Mouse (Mus musculus) B cell, adult 62 days (primary cell): ENCODE data around the gene Ms4a13. TPM values are rescaled to one million over a fixed set of nuclear protein-coding genes. Genes with fewer than 3 reads are reported as not detected.

ENCODE experiments used
- total RNA-seq: library from RNA; stranded (reverse); gene quantifications from 4 replicates; pipeline ENCODE4 v1.2.4, GENCODE M21; 2023

Ms4a13 gene
- not detected in 4 replicates for total RNA-seq

DNA sequence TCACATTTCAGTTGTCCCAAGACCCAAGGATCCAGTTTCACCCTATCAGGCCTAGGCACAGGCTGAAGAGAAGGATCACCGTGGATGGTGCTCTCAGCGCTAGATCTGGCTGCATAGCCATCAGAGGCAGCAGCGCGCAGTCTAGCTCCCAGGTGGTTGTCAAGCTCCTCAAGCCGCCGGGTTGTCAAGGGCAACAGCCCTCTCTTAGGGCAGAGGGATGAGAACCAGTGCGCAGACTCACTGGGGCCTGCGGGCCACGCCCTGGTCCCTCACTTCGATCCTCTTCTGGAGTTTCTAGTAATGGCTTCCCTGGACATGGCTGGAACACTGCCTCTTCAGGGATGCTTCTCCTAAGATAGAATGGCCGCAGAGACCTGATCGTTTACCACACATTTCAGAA lies at the start of gene Ms4a13:
Gene Ms4a13 (minus strand): TSS at position 192 of the 400 bp plus-strand sequence.

DNA sequence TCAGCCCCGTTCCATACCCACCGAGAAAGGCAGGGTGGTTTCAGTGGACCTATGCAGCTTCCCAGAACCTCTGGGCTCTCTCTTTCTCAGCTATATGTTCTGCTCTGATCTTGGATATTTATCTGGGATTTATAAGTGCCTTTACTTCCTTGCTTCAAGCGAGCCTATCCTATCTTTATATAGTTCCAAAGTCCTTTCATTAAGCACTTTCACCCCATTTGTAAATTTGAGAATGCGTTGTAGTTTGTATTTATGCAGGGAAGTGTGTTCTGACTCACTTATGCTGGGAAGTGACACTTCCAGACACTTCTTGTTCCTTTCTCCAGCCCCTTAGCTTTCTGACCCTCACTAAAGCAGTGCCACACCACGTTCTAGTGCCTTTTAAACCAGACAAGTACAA lies 35.8 kb upstream of the Ms4a13 start, which contains the start of gene Ms4a12:
Gene Ms4a12 (minus strand): TSS at position 101 of the 400 bp plus-strand sequence.

DNA sequence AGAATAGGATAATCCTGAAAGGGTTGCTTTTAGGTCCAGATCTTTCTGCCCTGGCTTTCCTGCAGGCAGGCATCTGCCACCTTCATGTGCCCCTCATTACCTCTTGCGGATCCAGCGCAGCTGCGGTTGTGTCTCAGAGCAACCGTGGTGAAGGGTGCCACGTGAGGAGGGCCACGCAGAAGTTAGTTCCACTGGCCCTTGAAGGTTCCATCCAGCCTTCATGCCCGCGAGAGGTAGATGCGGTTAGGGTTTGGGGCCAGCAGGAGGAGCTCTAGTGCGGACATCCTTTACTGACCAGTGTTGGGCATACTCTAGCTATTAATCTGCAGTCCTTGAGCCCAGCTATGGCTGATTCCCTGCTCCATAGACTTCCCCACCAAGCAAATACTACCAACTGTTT lies 31.4 kb downstream of the Ms4a13 start, which contains the start of gene 1700025F22Rik:
Gene 1700025F22Rik (minus strand): TSS at position 149 of the 400 bp plus-strand sequence.

DNA sequence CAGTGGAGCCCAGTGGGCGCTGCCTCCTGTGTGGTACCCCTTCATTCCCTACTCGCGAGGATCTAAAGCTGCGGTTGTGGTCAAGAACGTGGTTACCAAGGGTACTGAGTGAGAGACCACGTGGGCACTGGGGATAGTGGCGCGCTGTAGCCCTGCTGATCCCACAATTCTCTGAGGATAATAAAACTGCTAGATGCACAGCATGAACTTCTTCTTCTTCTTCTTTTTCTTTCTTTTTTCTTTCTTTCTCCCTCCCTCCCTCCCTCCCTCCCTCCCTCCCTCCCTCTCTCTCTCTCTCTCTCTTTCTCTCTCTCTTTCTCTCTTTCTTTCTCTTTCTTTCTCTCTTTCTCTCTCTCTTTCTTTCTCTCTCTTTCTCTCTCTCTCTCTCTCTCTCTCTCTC lies 65.8 kb downstream of the Ms4a13 start, which contains the start of gene 1700017D01Rik:
Gene 1700017D01Rik (minus strand): TSS at position 101 of the 400 bp plus-strand sequence.

Other genes starting within 250 kb of the Ms4a13 start
- gene Ccdc86, start 247.5 kb downstream of the Ms4a13 start, total RNA-seq = 42.0 to 48.4 TPM (median 45.5 TPM) in 4 replicates
- not detected in 4 replicates for gene Ms4a10, start 222.1 kb downstream of the Ms4a13 start, total RNA-seq
- gene Ms4a15, start 203.5 kb downstream of the Ms4a13 start, total RNA-seq = not detected in 4 replicates
- gene Ms4a18, start 178.7 kb downstream of the Ms4a13 start, total RNA-seq = not detected in 4 replicates
- gene Ms4a8a, start 115.6 kb downstream of the Ms4a13 start, total RNA-seq = 0.75 to 0.85 TPM in 2 of 4 replicates, not detected in the others
- 0.21 TPM in 1 of 4 replicates, not detected in the others for gene 1700017D01Rik, start 65.9 kb downstream of the Ms4a13 start, total RNA-seq
- gene 1700025F22Rik, start 31.4 kb downstream of the Ms4a13 start, total RNA-seq = not detected in 4 replicates
- 0.55 to 1.2 TPM (median 0.81 TPM) in 4 replicates for gene Ms4a12, start 35.7 kb upstream of the Ms4a13 start, total RNA-seq
- gene Ms4a1, start 69.5 kb upstream of the Ms4a13 start, total RNA-seq = 679 to 695 TPM (median 691 TPM) in 4 replicates
- not detected in 4 replicates for gene Ms4a5, start 87.1 kb upstream of the Ms4a13 start, total RNA-seq
- 0.54 to 1.1 TPM (median 0.64 TPM) in 4 replicates for gene Ms4a14, start 117.7 kb upstream of the Ms4a13 start, total RNA-seq
- gene Ms4a7, start 139.4 kb upstream of the Ms4a13 start, total RNA-seq = 1.8 to 2.7 TPM (median 2.3 TPM) in 4 replicates
- 1.0 to 1.5 TPM (median 1.2 TPM) in 4 replicates for gene Ms4a4a, start 178.8 kb upstream of the Ms4a13 start, total RNA-seq
- 170 to 195 TPM (median 183 TPM) in 4 replicates for gene Ms4a4c, start 208.0 kb upstream of the Ms4a13 start, total RNA-seq
- 16.3 to 21.1 TPM (median 18.4 TPM) in 4 replicates for gene Ms4a4b, start 246.8 kb upstream of the Ms4a13 start, total RNA-seq